Mouse (Mus musculus) neural tube, embryonic 10.5 days (tissue): ENCODE results near the gene Gpkow.

Experiments
- DNase-seq: peaks from one replicate; pipeline ENCODE4 v3.0.0-alpha.2; 2017; ENCODE audit warnings: low spot score; ENCODE audit errors: extremely low spot score

The Gpkow gene

DNA sequence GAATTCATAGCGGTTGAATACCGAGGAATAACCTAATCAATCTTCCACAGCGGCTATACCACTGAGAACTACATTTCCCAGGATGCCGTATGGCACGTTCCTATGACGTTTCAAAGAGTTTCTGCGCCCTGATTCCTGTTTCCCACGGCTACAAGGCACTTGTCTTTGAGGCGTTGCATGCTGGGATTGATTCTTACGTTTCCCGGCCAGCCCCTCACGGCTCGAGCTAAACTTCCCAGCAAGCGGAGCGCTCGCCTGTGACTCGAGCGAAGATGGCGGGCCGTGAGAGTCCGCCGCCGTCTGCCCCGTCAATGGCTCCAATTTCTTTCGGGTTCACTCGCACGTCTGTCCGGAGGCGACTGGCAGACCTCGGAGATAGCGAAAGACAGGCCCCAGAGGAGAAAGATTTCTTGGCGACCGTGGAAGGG, at the start of gene Gpkow:
Gpkow (plus strand) TSS at position 178 of the 428 bp plus-strand sequence.
- DNase-seq: peak; percentile 72

GRCm38 (mm10) chrX:7648671-7649304, 48.1 kb upstream of the Gpkow start:
- peak; percentile 64 for DNase-seq

DNA sequence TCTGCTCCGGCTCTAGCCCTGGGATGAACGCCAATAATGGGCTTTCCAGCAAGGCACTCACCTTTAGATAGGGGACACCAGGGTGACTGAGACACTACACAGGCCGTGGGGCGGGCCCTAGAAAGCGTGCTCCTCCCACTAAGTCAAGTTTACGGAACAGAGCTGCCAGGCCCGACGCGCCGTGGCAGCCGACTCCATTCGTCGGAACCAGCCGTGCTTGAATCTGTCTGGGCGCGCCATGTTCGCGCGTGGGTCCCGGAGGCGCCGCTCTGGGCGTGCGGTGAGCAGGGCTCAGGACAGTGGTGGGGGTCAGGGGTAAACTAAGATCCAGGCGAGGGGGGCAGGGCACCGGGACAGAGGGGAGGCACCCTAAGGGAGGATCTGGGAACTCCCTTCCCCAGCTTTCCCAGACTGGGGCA, 39.7 kb upstream of the Gpkow start, which contains the start of gene Prickle3:
Prickle3 (plus strand) TSS at position 40 of the 419 bp plus-strand sequence.
- DNase-seq: no peak

DNA sequence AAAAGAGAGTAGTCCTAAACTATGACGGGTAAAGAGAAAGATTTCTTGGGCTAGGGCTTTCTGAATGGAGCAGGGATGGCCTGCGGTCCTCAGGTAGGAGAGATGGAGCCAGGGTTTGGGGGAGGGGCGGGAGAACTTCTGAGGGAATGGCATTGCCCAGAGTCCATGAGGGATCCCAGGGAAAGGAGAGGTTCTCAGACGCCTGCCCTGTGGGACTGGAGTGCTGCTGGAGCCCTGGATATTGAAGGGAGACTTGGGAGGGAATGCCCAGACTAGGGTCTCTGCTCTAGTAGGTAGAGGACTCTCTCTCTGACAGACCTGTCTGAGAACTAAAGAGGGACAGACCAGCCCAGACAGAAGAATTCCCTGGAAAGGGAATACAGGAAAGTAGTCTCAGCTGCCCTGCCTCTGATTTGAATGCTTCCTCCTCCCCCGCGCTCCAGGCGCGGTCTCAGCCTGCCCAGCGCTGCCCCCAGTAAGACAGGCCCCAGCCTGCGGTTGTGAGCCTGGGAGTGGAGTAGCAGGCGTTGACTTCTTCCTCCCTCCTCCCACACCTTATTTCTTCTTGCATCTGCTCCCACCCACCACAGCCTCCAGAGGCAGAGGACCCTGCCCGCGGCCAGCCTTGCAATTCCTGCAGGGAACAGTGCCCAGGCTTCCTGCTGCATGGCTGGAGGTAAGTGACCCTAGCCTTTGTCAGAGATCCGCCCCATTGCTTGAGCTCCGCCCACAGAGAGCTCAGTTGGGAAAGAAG, 38.7 kb upstream of the Gpkow start:
- DNase-seq: peak; percentile 48

DNA sequence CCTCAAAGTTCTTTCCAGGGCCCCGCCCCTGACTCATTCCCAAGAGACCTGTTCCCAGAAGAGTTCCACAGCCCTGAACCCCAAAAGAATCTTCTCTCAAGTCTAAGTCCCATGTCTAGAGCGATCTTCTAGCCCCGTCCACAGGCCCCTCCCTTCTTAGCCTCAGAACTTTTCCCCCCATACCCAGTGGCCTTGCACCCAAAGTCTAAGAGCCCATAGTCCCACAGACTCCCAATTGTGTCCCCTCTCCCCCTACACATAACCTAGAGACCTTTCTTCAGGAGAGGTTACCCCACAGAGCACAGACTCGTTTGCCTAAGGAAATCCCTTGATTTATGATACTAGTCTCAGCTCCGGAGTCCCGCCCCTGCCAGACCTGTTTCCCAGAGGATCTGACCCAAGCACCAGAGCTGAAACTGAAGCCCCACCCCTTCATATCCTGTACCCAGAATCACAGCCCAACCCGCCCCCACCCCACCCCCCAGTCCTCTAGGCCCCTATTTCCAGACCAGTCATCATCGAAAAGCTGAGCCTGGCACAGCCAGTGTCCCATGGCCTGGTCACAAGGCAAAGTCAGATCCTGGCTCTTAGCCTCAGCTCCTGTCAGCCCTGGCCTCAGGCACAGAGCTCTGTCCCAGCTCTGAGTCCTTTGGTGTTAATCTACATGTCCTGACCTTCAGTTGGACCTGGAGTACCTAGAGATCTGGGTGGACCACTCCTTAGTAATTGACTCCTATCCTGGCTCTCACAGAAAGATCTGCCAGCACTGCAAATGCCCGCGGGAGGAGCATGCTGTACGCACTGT, 37.9 kb upstream of the Gpkow start:
- DNase-seq: no peak

DNA sequence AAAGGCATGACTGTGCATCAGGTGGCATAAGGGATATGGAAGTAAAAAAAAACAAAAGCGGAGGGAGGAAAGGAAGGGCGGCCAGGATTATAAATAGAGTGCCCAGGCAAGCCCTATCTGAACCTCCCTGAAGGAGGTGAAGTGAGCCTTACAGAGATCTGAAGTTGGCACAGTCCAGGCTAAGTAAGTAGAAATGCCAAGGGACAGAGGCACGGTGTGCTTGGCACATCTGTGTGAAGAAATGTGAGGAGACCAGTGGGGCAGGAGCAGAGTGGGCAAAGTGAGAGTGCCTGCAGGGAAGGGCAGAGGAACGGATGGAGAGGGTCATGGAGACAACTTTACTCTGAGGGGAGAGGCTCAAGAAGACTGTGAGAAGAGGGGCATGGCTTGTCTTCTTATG, 35.8 kb upstream of the Gpkow start:
- no peak for DNase-seq

DNA sequence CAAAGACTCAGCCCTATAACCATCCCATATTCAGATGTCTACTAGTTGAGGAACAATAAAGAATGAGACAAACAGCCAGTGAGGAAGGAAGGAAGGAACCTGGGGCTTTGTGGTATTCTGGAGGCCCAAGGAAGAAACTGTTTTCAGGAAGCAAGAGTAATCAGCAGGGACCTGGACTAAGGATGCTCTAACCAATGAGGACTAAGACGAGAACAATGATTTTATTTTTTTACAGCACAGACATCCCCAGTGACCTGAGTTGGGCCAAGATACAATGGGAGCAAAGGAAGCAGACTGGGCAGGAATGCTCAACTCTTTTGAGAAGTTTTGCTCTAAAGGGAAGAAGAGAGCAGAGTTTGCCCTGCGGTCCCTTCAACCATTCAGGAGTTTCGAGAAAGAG, 34.0 kb upstream of the Gpkow start:
- DNase-seq: no peak

DNA sequence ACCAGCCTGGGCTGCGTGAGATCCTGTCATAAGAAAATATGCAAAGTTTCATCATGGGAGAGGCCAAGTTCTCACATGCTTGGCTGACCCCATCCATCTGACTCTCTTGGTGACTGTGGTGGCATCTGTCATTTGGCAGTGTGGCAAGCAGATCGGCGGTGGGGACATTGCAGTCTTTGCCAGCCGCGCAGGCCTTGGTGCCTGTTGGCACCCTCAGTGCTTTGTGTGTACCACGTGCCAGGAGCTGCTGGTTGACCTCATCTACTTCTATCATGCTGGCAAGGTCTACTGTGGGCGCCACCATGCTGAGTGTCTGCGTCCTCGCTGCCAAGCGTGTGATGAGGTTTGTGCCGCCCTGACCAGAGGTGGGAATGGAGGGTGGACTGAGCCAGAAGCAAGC, 32.1 kb upstream of the Gpkow start:
- no peak for DNase-seq

DNA sequence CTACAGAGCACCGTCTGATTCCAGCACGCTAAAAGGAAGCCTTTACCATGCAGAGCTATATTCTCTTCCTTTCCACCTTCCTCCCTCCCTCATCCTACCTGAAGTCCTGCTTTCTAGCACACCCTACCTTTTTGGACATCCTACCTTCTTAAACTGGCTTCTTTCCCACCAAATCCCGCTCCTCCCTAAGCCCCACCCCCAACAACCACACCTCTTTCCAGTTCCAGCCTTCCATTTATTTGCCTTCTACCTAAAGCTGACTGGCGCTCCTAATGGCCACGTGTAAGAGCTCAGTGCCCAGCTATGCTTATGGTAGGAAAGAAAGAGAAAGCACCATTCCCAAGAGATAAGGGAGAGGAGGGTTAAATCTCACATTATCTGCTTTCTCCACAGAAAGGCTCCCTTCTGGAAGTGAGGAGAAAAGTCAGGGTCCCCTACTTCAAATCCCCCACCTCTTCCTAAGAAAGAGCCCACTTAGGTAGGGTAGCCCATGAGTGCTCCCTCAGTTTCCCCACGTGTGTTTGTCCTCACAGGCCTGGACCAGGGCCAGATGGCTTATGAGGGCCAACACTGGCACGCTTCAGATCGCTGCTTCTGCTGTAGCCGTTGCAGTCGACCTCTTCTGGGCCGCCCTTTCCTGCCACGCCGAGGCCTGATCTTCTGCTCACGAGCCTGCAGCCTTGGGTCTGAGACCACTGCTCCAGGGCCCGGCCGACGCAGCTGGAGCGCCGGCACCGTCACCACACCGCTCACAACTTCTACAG, 31.0 kb upstream of the Gpkow start:
- DNase-seq: no peak

GRCm38 (mm10) chrX:7670390-7670881, 26.5 kb upstream of the Gpkow start:
- peak; percentile 48 for DNase-seq

DNA sequence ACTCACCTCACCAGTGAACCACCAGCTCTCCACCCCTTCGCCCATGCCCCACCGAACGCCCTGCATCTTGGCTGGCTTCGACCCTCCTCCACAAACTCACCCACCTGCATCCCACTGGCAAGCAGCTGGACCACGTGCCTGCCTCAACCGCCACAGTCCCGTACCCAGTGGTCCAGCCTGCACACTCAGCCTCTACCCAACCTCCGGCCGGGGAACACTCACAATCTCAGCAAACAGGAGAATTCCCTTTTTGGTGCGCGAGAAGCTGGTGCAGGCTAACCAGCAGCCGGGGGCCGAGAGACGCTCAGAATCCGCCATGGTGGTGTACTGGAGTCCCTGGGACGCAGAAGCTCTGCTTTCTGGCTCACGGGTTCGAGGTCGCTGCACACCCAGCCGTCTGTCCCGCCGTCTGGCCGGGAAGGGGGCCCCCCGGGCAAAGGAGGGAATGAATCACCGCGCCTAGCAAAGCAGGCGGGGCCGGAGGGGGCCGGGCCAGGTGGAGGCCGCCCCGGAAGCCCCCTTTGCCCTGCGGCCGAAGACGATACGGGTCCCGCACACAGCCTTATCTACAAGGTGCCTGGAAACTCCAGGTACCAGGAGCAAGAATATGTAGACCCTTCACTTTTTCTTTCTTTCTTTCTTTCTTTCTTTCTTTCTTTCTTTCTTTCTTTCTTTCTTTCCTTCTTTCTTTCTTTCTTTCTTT, 25.9 kb upstream of the Gpkow start, which contains the start of gene Plp2:
Plp2 (minus strand) TSS at position 470 of the 703 bp plus-strand sequence.
- DNase-seq: peak; percentile 34

DNA sequence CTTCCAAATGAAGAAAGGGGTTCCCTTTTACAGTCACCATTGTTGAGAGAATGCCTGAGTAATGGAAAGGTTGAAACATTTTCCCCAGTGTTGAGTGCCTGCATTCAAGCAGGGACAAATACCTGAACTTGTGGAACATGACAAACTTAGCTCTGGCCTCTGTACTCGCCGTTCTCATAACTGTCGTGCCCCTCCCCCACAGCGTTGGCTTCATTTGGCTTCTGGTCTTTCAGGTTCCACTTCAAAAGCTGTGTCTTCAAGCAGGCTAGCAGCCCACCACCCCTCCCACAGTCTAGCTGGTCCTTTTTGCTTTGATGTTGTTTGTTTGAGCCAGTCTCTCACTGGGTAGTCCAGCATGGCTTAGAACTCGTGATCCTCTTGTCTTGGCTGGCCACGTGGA, 24.2 kb upstream of the Gpkow start:
- DNase-seq: no peak

DNA sequence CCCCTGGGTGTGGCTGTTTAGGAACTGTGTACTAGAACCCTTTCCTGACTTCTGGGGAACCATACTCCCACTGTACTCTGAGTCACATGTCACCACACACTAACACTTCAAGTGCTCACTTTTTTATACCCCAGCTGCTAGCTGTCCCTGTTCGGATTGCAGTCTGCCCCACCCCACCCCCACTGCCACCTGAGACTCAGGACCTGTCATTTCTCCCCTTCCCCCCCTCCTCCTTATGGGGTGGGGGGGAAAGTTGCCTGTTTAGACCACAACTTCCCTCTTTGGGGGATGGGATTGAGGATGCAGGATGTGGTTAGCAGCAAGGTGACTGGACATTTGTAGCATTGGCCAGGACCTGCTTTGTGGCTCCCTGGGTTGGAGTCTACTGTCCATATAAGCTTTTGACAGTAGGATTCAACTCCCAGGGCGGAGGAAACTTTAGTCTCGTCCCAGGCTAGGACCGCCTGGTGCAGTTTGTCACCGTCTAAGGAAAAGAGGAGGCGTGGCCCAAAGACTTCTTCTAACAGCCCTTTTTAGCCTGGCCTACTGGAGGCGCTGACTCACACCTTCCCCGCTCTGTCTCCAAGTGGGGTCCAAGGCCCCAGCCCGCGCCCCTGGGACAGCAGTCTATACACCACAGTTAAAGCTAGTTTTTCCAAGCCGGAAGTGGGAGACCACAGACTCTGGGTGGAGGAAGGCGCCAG, 23.2 kb upstream of the Gpkow start:
- no peak for DNase-seq

- DNase-seq: peak; percentile 16
These were observed 22.5 kb upstream of the Gpkow start for GRCm38 (mm10) chrX:7674284-7675000.

DNA sequence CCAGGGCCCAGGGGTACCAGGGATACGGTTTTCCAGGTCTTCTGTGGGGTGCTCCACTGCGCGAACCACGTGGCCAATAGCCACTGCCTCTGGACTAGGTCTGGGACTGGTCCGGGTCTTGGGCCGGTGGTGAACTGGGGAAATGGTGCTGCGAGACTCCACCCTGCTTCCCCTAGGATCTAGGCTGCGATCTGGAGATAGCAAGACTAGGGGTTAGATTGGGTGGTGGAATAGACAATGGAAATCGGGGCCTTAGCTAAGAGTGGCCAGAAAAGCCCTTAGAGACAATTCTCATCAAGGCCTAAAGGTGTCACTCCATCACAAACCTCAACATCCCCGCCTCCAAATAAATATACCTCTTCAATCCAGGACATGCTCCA, 21.9 kb upstream of the Gpkow start:
- DNase-seq: peak; percentile 14

DNA sequence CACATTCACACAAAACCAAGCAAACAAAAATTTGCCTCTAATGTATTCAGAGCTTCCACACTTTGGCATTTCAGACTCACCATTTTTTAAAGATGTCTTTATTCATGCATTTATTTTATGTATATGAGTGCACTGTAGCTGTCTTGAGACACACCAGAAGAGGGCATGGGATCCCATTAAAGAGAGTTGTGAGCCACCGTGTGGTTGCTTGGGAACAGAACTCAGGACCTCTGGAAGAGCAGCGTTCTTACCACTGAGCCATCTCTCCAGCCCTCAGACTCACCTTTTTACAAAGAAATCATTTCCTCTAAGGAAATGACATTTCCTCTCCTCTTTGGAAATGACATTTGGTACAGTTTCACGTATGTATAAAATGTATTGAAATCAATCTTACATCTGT, 17.9 kb upstream of the Gpkow start:
- DNase-seq: no peak

DNA sequence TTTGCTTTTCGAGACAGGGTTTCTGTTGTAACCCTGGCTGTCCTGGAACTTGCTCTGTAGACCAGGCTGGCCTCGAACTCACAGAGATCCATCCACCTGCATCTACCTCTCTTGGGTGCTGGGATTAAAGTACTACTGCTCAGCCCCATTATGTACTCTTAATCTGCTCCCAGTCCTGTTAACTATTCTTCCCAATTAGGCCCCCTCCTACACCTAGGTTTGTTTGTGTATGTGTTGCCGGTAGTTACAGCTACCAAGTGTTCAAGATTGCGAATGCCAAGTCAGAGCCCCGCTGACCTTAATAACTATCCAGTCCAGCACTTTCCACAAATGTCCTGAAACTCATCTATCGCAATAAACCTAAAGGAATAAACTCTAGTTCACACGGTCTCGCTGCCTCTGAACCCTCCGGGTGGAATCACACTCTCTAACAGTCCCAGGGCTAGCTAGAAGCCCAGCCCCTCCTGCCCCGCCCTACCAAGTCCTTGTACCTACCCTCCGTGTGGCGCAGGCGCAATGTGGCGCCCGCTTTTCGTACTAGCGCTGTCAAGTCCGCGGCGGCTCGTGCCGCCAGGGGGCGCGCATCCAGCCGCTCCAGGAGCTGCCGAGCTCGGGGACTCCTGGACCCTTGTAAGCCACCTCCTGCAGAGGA, 17.4 kb upstream of the Gpkow start:
- peak; percentile 81 for DNase-seq

- DNase-seq: no peak
These were observed 16.9 kb upstream of the Gpkow start for GRCm38 (mm10) chrX:7680057-7680412.

DNA sequence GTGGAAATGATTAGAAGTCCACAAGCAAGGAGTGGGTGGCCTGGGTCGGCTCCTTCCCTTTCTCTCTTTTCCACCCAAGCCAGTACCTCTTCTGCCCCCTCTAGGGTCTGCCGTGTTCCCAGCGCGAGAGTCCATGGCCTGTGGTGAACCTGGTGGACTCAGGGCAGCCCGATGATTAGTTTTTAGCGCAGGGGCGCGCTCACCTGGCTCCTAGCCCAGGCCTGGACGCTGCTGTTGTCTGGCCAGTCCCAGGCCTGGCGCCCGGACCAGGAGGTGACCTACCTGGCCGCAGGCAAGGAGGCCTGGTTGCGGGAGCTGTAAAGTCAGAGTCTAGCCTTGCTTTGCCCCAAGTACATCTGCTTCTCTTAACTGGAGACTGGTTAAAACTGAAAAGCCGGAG, 16.1 kb upstream of the Gpkow start, which contains the start of gene Magix:
Magix (minus strand) TSS at position 388 of the 400 bp plus-strand sequence.
- DNase-seq: no peak
